Mouse (Mus musculus) G1E (cell line): ENCODE measurements around the gene Gm10803. TPM values are rescaled to one million over a fixed set of nuclear protein-coding genes. Genes with fewer than 3 reads are reported as not detected.

ENCODE experiments used
- ATAC-seq: 2 replicates; pipeline ENCODE4 v1.8.0; 2016; ENCODE audit warnings: mild to moderate bottlenecking; ENCODE audit not compliant: insufficient number of reproducible peaks, poor library complexity, low FRiP score, severe bottlenecking; ENCODE audit errors: extremely low read depth
- DNase-seq: peaks from one replicate; pipeline ENCODE4 v3.0.0; 2012; ENCODE audit warnings: low spot score
- H3K27me3 ChIP-seq: 2 replicates; pipeline ENCODE4 v1.6.1; 2012; ENCODE audit warnings: mild to moderate bottlenecking, low read length, inconsistent platforms; ENCODE audit not compliant: insufficient read depth
- H3K36me3 ChIP-seq: replicated peaks from 2 replicates; pipeline ENCODE3; 2012; ENCODE audit warnings: mild to moderate bottlenecking, inconsistent platforms
- H3K4me1 ChIP-seq: 2 replicates; pipeline ENCODE4 v1.6.1; 2012; ENCODE audit warnings: low read depth, low read length, inconsistent platforms, mixed read lengths; ENCODE audit not compliant: insufficient read depth
- H3K4me3 ChIP-seq: 2 replicates; pipeline ENCODE4 v1.5.1; 2012; ENCODE audit warnings: low read depth, mild to moderate bottlenecking, inconsistent platforms, low read length, moderate library complexity, mixed read lengths
- H3K9me3 ChIP-seq: replicated peaks from 2 replicates; pipeline ENCODE4 v1.6.1; 2012; ENCODE audit warnings: inconsistent platforms
- CTCF ChIP-seq: IDR thresholded peaks from 2 replicates; pipeline ENCODE4 v1.5.1; 2012; ENCODE audit warnings: low read depth, low read length, inconsistent platforms, mixed read lengths
- GATA1 ChIP-seq: IDR thresholded peaks from 2 replicates; pipeline ENCODE4 v1.6.1; 2012; ENCODE audit warnings: borderline replicate concordance, low read length, inconsistent platforms, mixed read lengths
- GATA2 ChIP-seq: IDR thresholded peaks from 2 replicates; pipeline ENCODE4 v1.6.1; 2012; ENCODE audit warnings: low read depth, low read length, inconsistent platforms, borderline replicate concordance
- POLR2AphosphoS5 ChIP-seq: IDR thresholded peaks from 2 replicates; pipeline ENCODE4 v1.6.1; 2012; ENCODE audit warnings: low read depth, low read length, inconsistent platforms; ENCODE audit not compliant: insufficient replicate concordance
- TAL1 ChIP-seq: conservative IDR thresholded peaks from 2 replicates; pipeline ENCODE4 v1.6.1; 2012; ENCODE audit warnings: low read depth, low read length, inconsistent platforms, mixed read lengths
- polyA plus RNA-seq: library from polyadenylated mRNA; stranded (reverse); fragments of >175 nt; gene quantifications from 2 replicates; pipeline ENCODE4 v1.2.3, GENCODE M21; 2012
- total RNA-seq, 2 experiments: library from RNA; stranded (forward) in 1 of 2; stranded (reverse) in 1 of 2; fragments of 200-1000 nt in 1 of 2; fragments of >200 nt in 1 of 2; fragmentation: Nextera tagmentation in 1 of 2; gene quantifications; 2 replicates each; pipeline ENCODE4 v1.2.3; 2014 to 2017

Gene Gm10803
- total and polyA plus RNA-seq, 3 experiments = not detected

DNA sequence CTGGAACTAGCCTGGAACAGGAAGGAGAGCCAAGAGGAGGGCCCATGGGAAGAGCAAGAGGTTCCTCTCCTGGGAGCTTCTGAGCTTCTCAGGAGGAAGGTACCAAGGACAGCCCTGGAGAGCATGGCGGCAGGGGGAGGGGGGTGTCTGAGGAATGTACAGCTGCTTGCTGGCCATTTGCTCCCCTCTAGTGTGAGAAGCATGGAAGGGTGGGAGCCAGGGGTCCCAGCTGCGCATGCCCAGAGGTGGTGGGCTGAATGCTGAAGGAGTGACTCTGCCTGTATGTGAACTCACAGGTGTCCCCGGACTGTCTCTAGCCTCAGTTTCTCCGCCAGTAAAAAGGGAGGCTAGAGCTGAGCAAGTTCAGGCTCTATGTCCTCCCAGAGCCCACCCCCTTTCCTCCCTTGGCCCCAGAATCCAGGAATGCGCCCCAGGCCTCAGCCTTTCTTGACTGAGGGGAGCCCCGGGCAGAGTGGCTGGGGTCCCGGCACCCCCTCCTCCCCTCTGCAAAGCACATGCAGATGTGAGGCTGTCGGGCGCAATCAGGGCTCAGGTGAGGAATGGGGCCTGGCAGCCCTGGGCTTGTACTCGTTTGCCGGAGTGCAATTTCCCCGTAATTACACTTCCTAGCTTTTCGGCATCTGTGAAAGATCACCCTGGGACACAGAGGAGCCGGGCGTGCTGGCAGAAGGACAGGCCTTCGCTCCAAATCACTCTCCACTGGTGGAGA, 35.2 kb upstream of the Gm10803 start:
- Histone ChIP-seq H3K4me3 (no peak overlapping the region), H3K9me3 (no peaks in the 10 kb centered on the region), H3K36me3 (no peaks in the 10 kb centered on the region), H3K4me1 (no peaks in the 10 kb centered on the region), H3K27me3 (peaks cover 4% of the 10 kb centered on the region; the same call in 1 of the 2 replicates)
- TF ChIP-seq GATA2 (no peak), TAL1 (no peak), CTCF (no peak), POLR2AphosphoS5 (no peak), GATA1 (no peak)
- DNase-seq (no peak), ATAC-seq (no peak)

DNA sequence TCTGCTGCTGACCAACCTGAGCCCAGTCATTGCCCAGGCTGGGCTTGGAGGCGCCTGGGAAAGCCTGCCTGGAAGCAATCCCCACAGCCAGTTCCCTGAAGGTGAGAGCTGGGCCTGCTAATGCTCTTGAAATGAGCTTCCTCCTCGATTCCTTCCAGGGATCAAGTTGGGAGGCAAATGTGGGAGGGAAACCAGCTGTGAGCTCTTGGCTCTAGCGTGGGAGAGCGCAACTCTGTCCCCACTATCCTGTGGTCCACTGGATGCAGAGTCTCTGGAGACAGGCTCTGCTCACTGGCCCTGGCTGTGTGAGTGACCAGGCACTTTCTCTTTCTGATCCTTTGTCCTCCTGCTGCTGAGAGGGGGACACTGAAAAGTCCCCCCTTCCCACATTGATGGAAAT, 30.8 kb upstream of the Gm10803 start:
- no peaks in the 10 kb centered on the region for H3K9me3 ChIP-seq
- 0 out of 2 replicates have a peak, but pooled peaks cover 7% of the 10 kb centered on the region for H3K27me3 ChIP-seq
- H3K4me3 ChIP-seq = no peak overlapping the region
- ATAC-seq = no peak
- no peaks in the 10 kb centered on the region for H3K36me3 ChIP-seq
- TF ChIP-seq GATA1 (no peak), GATA2 (no peak), TAL1 (no peak), CTCF (no peak), POLR2AphosphoS5 (no peak)
- DNase-seq = no peak
- H3K4me1 ChIP-seq = no peaks in the 10 kb centered on the region

DNA sequence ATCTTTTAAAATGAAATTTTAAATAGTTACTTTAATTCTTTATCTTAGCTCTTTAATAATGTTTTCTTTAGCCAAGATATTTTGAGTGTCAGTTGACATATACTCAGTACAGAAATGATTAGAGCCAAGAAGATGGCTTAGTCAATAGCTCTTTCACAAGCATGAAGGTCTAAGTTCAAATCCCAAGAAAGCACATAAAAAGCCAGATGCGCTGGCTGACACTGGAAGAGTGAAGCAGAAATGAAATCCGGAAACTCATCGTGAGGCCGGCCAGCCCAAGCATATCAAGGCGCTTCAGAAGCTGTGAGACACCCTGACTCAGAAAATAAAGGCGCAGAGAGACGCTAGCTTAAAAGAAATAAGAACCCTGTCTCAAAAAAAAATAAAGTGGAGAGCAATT, 26.5 kb upstream of the Gm10803 start:
- 0 out of 2 replicates have a peak, but pooled peaks cover 9% of the 10 kb centered on the region for H3K27me3 ChIP-seq

DNA sequence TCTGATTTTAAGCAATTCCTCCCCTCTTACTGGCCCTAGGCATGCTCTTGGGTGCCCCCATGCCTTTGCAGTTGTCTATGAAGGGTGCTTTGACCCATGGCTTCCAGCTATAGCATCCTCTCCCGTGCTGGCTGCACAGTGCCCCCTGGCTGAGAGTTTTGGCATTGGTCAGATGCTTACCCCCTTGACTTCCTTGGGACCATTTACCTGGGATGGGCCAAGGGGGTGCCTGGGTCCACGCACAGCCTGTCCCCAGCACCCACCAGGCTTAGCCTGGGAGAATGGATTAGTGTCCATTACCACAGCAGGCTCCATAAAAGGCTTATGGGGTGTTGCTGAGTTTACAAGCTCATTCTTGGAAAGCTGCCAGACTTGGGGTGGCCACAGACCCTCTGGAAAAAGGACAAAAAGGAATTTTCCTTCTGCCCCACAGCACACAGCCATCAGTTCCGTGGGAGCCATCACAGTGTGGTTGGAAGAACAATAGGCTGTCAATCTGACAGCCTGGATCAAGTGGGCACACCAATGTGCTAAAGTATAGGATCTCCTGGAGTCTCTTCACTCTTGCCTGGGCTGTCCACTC, 22.9 kb upstream of the Gm10803 start:
- H3K9me3 ChIP-seq = no peaks in the 10 kb centered on the region
- ATAC-seq (no peak), DNase-seq (no peak)
- H3K36me3 ChIP-seq = no peaks in the 10 kb centered on the region
- H3K4me3 ChIP-seq = no peak overlapping the region
- H3K27me3 ChIP-seq = 0 out of 2 replicates have a peak, but pooled peaks cover 9% of the 10 kb centered on the region
- TF ChIP-seq CTCF (0 out of 2 replicates have a peak, but pooled peaks have one; percentile 5), GATA2 (no peak)
- no peaks in the 10 kb centered on the region for H3K4me1 ChIP-seq

More for the DNA sequence above, 26.5 kb upstream of the Gm10803 start:
- TF ChIP-seq GATA2 (no peak), GATA1 (no peak), CTCF (no peak), POLR2AphosphoS5 (no peak), TAL1 (no peak)
- H3K36me3 ChIP-seq = no peaks in the 10 kb centered on the region
- ATAC-seq (no peak), DNase-seq (no peak)
- H3K4me3 ChIP-seq = no peak overlapping the region
- no peaks in the 10 kb centered on the region for H3K4me1 ChIP-seq
- H3K9me3 ChIP-seq = no peaks in the 10 kb centered on the region

DNA sequence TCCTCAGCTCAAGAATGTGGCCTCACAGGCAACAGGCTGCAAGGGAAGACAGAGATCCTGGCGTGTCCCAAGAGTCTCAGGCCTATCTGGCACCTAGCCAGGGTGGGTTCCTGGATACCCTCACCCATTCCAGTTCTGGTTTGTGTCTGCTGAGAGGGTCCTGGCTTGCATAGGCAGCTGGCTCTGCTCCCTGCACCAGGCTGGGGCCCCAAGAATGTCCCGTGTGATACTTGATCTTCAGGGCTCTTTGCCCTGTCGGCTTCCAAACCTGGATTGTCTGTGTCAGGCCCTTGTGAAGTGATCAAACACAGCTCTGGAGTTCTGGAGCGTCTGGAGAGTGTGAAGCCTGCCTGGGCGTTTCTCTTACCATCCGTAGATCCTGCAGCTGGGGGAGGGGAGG, 22.2 kb upstream of the Gm10803 start:
- Histone ChIP-seq H3K4me3 (no peak overlapping the region), H3K27me3 (peaks cover 10% of the 10 kb centered on the region; the same call in 1 of the 2 replicates), H3K4me1 (no peaks in the 10 kb centered on the region), H3K36me3 (no peaks in the 10 kb centered on the region), H3K9me3 (no peaks in the 10 kb centered on the region)
- ATAC-seq (no peak), DNase-seq (no peak)
- TF ChIP-seq GATA2 (no peak), GATA1 (no peak), TAL1 (no peak), CTCF (no peak), POLR2AphosphoS5 (no peak)

DNA sequence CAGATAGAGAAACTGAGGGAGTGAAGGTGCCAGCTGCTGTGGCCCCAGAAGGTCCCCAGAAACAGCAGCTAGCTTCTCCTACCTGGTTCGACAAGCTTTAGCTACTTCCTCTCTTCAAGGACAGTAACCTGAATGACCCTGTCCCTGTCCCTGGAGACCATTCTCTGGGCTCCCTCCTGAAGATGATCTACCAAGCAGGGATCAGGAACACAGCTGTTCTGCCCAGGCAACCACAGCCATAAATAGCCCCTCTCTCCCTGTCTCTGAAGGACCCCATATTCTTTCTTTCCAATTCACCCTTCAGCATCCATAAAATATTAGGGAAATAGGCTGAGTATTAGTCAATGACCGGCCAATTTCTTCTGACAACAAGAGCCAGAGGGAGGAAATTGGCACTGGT, 18.6 kb upstream of the Gm10803 start:
- H3K9me3 ChIP-seq = no peaks in the 10 kb centered on the region
- H3K4me1 ChIP-seq = no peaks in the 10 kb centered on the region
- H3K36me3 ChIP-seq = no peaks in the 10 kb centered on the region
- TF ChIP-seq GATA1 (no peak), POLR2AphosphoS5 (no peak), TAL1 (no peak), CTCF (no peak), GATA2 (no peak)
- H3K27me3 ChIP-seq = peaks cover 6% of the 10 kb centered on the region; the same call in 1 of the 2 replicates
- ATAC-seq (no peak), DNase-seq (no peak)
- no peak overlapping the region for H3K4me3 ChIP-seq
